8 mouse cellular contexts compared by ENCODE assay signal in the genomic region with DNA sequence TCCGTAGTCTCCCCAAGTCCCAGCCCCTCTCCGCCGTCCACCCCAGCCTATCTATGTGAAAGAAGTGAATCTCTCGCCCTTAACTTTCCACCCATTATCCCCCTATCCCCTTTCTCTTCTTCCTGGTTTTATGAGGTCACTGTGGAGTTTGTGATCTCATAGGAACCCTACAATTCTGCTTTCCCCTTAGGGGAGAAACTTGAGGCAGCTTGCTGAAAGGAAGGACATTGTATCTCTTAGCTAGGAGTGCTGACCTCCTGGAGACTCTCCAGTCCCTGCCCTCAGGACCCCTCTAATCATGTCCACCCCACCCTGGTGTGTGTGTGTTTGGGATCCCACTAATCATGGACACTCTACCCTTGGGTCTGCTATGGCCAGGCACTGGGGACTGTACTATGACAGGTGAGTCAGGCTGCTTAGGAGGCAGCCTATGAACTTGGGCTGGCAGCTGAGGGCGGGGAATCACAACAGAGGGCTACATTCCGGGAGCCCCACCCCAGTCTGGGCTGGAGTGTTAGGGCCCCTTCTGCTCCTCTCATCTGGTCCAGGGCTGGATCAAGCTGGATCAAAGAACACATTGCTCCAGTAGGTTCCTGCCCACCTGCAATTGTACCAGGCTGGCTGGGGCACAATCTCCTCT. TPM values are rescaled to one million over a fixed set of nuclear protein-coding genes. Genes with fewer than 3 reads are reported as not detected.
DNase-seq lines count a peak whose midpoint lies in the region; ATAC-seq and TF ChIP-seq lines count a peak whose summit lies in the region.

No protein-coding gene starts in this region.

- no peaks in the 10 kb centered on the region for H3K27me3 ChIP-seq in megakaryocyte, embryonic 14.5 days (replicated peaks)
- no peaks in the 10 kb centered on the region for H3K27me3 ChIP-seq in forebrain, embryonic 10.5 days (ENCODE audit: poor library complexity, severe bottlenecking)
- no peaks in the 10 kb centered on the region for H3K27me3 ChIP-seq in kidney, postnatal 0 days (ENCODE audit: insufficient read depth, low read length)

- H3K9ac ChIP-seq in kidney, postnatal 0 days (ENCODE audit: low read depth, low read length), result peak overlapping the region; percentile 78

- no peak for DNase-seq in forebrain, embryonic 10.5 days (ENCODE audit: extremely low spot score, low spot score)
- DNase-seq in kidney, postnatal 0 days (ENCODE audit: low spot score), result peak; percentile 66
- peak; percentile 75 for DNase-seq in lung, postnatal 36 days
- DNase-seq in thymus, postnatal 14 days, result peak; percentile 71
- DNase-seq in layer of hippocampus, adult 9-10 months (ENCODE audit: low spot score), result no peak
- DNase-seq in embryo, embryonic 11 days, result no peak

- no peak for TF ChIP-seq CTCF in kidney, postnatal 0 days (IDR thresholded peaks at IDR 0.05; ENCODE audit: low read depth)

- peak overlapping the region; percentile 93 for H3K27ac ChIP-seq in forebrain, embryonic 10.5 days
- peak overlapping the region; percentile 96 for H3K27ac ChIP-seq in kidney, postnatal 0 days

- H3K4me2 ChIP-seq in kidney, postnatal 0 days (ENCODE audit: low read length), result peak overlapping the region; percentile 64

- peaks cover 64% of the 10 kb centered on the region for H3K4me1 ChIP-seq in megakaryocyte, embryonic 14.5 days
- H3K4me1 ChIP-seq in forebrain, embryonic 10.5 days, result peaks cover 63% of the 10 kb centered on the region
- H3K4me1 ChIP-seq in kidney, postnatal 0 days (replicated peaks; ENCODE audit: insufficient read depth, low read length), result peaks cover 23% of the 10 kb centered on the region; the same call in 1 of the 2 replicates

- peak overlapping the region; percentile 100 for H3K4me3 ChIP-seq in megakaryocyte, embryonic 14.5 days (replicated peaks)
- peak overlapping the region; percentile 72 for H3K4me3 ChIP-seq in forebrain, embryonic 10.5 days
- H3K4me3 ChIP-seq in kidney, postnatal 0 days (replicated peaks; ENCODE audit: low read depth, low read length), result peak overlapping the region; percentile 74

- peaks cover 26% of the 10 kb centered on the region for H3K36me3 ChIP-seq in megakaryocyte, embryonic 14.5 days (replicated peaks; ENCODE audit: low read length)
- H3K36me3 ChIP-seq in forebrain, embryonic 10.5 days (replicated peaks), result peaks cover 43% of the 10 kb centered on the region
- H3K36me3 ChIP-seq in kidney, postnatal 0 days (ENCODE audit: insufficient read depth, low read length), result peaks cover 13% of the 10 kb centered on the region; the same call in 1 of the 2 replicates

- WGBS in forebrain, embryonic 10.5 days, result 22% methylated on average over 6 of the region's 6 CpGs
- 6% methylated on average over 6 of the region's 6 CpGs for WGBS in kidney, postnatal 0 days

- H3K9me3 ChIP-seq in megakaryocyte, embryonic 14.5 days, result no peaks in the 10 kb centered on the region
- no peaks in the 10 kb centered on the region for H3K9me3 ChIP-seq in forebrain, embryonic 10.5 days
- no peaks in the 10 kb centered on the region for H3K9me3 ChIP-seq in kidney, postnatal 0 days (replicated peaks; ENCODE audit: low read length)

- no peak for ATAC-seq in megakaryocyte, adult 5-6 weeks (ENCODE audit: poor library complexity, severe bottlenecking)
- peak; percentile 26; the same call in 1 of the 2 replicates for ATAC-seq in kidney, postnatal 0 days (replicated peaks; ENCODE audit: low FRiP score, low read depth)

RNA-seq across cellular contexts. Expression of a gene that starts 1.1 kb away (rescaled TPM):
- polyA plus RNA-seq in megakaryocyte, embryonic 14.5 days (2012; ENCODE audit: insufficient read depth, low replicate concordance), result 5.6 and 30.5 TPM in 2 replicates
- total RNA-seq in megakaryocyte, adult 5-6 weeks (2015), result 8.1 and 10.2 TPM in 2 replicates
- 5.7 and 18.8 TPM in 2 replicates for total RNA-seq in megakaryocyte, adult 5-6 weeks (2017)
- 11.7 and 14.0 TPM in 2 replicates for polyA plus RNA-seq in forebrain, embryonic 10.5 days (2016; fragmentation: Nextera tagmentation; extraction: Ambion mirVana)
- 5.3 and 6.2 TPM in 2 replicates for polyA plus RNA-seq in kidney, postnatal 0 days (2015; fragmentation: Nextera tagmentation; extraction: Ambion mirVana)

RNA-seq across cellular contexts. Expression of a gene that starts 1.1 kb away (rescaled TPM):
- polyA plus RNA-seq in megakaryocyte, embryonic 14.5 days (2012; ENCODE audit: insufficient read depth, low replicate concordance), result 138 and 187 TPM in 2 replicates
- total RNA-seq in megakaryocyte, adult 5-6 weeks (2015), result 76.5 and 93.0 TPM in 2 replicates
- total RNA-seq in megakaryocyte, adult 5-6 weeks (2017), result 57.1 and 66.7 TPM in 2 replicates
- polyA plus RNA-seq in forebrain, embryonic 10.5 days (2016; fragmentation: Nextera tagmentation; extraction: Ambion mirVana), result 29.0 and 33.4 TPM in 2 replicates
- polyA plus RNA-seq in kidney, postnatal 0 days (2015; fragmentation: Nextera tagmentation; extraction: Ambion mirVana), result 42.6 and 42.9 TPM in 2 replicates

RNA-seq across cellular contexts. Expression of a gene that starts 1.2 kb away (rescaled TPM):
- 0.15 TPM in 1 of 2 replicates, not detected in the other for polyA plus RNA-seq in megakaryocyte, embryonic 14.5 days (2012; ENCODE audit: insufficient read depth, low replicate concordance)
- 0.18 TPM in 1 of 2 replicates, not detected in the other for total RNA-seq in megakaryocyte, adult 5-6 weeks (2015)
- 0.37 TPM in 1 of 2 replicates, not detected in the other for total RNA-seq in megakaryocyte, adult 5-6 weeks (2017)
- 0.09 and 0.26 TPM in 2 replicates for polyA plus RNA-seq in forebrain, embryonic 10.5 days (2016; fragmentation: Nextera tagmentation; extraction: Ambion mirVana)
- polyA plus RNA-seq in kidney, postnatal 0 days (2015; fragmentation: Nextera tagmentation; extraction: Ambion mirVana), result 0.14 and 0.17 TPM in 2 replicates

RNA-seq across cellular contexts. Expression of a gene that starts 11.1 kb away (rescaled TPM):
- polyA plus RNA-seq in megakaryocyte, embryonic 14.5 days (2012; ENCODE audit: insufficient read depth, low replicate concordance), result 62.2 and 72.5 TPM in 2 replicates
- 59.9 and 97.5 TPM in 2 replicates for total RNA-seq in megakaryocyte, adult 5-6 weeks (2015)
- 27.8 and 35.6 TPM in 2 replicates for total RNA-seq in megakaryocyte, adult 5-6 weeks (2017)
- 7.3 and 9.8 TPM in 2 replicates for polyA plus RNA-seq in forebrain, embryonic 10.5 days (2016; fragmentation: Nextera tagmentation; extraction: Ambion mirVana)
- polyA plus RNA-seq in kidney, postnatal 0 days (2015; fragmentation: Nextera tagmentation; extraction: Ambion mirVana), result 5.3 and 5.4 TPM in 2 replicates

RNA-seq across cellular contexts. Expression of a gene that starts 15.5 kb away (rescaled TPM):
- polyA plus RNA-seq in megakaryocyte, embryonic 14.5 days (2012; ENCODE audit: insufficient read depth, low replicate concordance), result 0.95 TPM in 1 of 2 replicates, not detected in the other
- not detected in 2 replicates for total RNA-seq in megakaryocyte, adult 5-6 weeks (2015)
- not detected in 2 replicates for total RNA-seq in megakaryocyte, adult 5-6 weeks (2017)
- polyA plus RNA-seq in forebrain, embryonic 10.5 days (2016; fragmentation: Nextera tagmentation; extraction: Ambion mirVana), result 0.31 and 0.42 TPM in 2 replicates
- polyA plus RNA-seq in kidney, postnatal 0 days (2015; fragmentation: Nextera tagmentation; extraction: Ambion mirVana), result 1.3 and 1.4 TPM in 2 replicates

Comparison
In these comparisons a context has a peak if more than half of its experiments do, and no peak if none do; other contexts are left out.
1. DNase-seq: peak in kidney, postnatal 0 days (single experiment), lung, postnatal 36 days (single experiment) and thymus, postnatal 14 days (single experiment); none in forebrain, embryonic 10.5 days (single experiment), layer of hippocampus, adult 9-10 months (single experiment) and embryo, embryonic 11 days (single experiment).
2. Peak in every context shown above with its lines, with median percentiles within 50 percentile points of each other: H3K4me3 ChIP-seq.